Mouse (Mus musculus) limb, embryonic 10.5 days (tissue): ENCODE data around the gene Urod. TPM values are rescaled to one million over a fixed set of nuclear protein-coding genes. Genes with fewer than 3 reads are reported as not detected.

Source experiments
- DNase-seq: peaks from one replicate; pipeline ENCODE4 v3.0.0-alpha.2; 2017; ENCODE audit warnings: low spot score
- H3K27ac ChIP-seq: fragments of 300-500 bp; sonication (generic); 2 replicates; pipeline ENCODE4 v1.5.1; 2016; ENCODE audit warnings: mild to moderate bottlenecking
- H3K27me3 ChIP-seq: fragments of 300-500 bp; sonication (generic); 2 replicates; pipeline ENCODE4 v1.6.1; 2016; ENCODE audit warnings: low read depth, mild to moderate bottlenecking; ENCODE audit not compliant: poor library complexity, severe bottlenecking
- H3K36me3 ChIP-seq: fragments of 300-500 bp; sonication (generic); 2 replicates; pipeline ENCODE4 v1.6.1; 2016; ENCODE audit warnings: mild to moderate bottlenecking, moderate library complexity
- H3K4me1 ChIP-seq: fragments of 300-500 bp; sonication (generic); 2 replicates; pipeline ENCODE4 v1.6.1; 2016
- H3K4me3 ChIP-seq: fragments of 300-500 bp; sonication (generic); 2 replicates; pipeline ENCODE4 v1.5.1; 2016; ENCODE audit warnings: mild to moderate bottlenecking, moderate library complexity
- H3K9me3 ChIP-seq: fragments of 300-500 bp; sonication (generic); replicated peaks from 2 replicates; pipeline ENCODE4 v1.6.1; 2016; ENCODE audit warnings: mild to moderate bottlenecking
- WGBS: fragments of 180-500 bp; shearing (Covaris S2); methylation state at CpG from one replicate; pipeline ENCODE4 v1.1.7; 2016; 5-methylcytosine and 5-hydroxymethylcytosine counted together
- polyA plus RNA-seq: library from polyadenylated mRNA; unstranded; fragments of >200 nt; fragmentation: Nextera tagmentation; extraction: Ambion mirVana; gene quantifications from 2 replicates; pipeline ENCODE4 v1.2.1, GENCODE M21; 2016

Urod gene
- 121 and 129 TPM in 2 replicates for polyA plus RNA-seq

DNA sequence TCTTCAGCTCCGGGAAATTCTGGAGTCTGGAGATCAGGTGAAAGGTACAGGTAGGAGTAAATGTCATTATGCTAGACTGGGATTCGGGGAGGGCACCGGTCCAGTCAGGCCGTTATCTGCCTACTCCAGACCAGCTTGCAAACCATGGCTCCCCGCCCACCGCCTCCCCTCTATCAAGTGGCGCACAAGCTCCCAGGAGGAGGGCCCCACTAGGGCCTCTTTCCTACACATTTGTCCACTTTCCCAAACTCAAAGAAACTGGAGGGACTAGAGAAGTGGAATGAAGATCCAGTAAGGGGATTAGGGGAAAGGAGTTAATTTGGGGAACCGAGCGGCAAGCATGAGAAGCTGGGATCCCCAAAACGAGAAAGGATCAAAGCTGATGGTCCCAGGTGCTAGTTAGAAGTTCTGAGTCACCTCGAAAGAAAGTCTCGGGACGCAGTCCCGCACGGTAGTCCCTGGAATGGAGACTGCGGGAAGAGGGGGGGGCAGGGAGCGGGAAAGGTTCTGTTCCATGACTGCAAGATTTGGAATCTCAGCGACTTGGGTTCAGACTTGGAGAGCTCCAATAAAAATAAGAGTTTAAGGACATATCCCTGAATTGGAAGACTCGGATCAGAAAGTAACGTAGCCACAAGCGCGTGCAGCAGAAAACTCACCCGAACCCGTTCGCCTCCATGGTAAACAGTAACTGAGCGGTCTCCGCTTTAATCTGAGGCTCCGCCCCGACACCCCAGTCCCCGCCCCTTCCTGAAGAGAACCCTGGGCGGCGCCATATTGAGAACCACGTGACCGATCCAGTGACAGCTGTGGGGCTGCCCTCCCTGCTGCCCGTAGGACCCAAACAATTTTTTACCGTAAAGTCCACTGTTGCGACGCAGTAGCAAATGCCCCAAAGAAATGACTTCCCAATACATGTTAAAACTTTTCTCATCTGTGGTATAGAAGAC, at the start of gene Urod:
Gene Urod, minus strand, starts transcription at position 742 of the 950 bp plus-strand sequence.
- WGBS = 2% methylated on average over 38 of the region's 38 CpGs
- Histone ChIP-seq H3K9me3 (no peaks in the 10 kb centered on the region), H3K4me3 (peak within 1 kb of the TSS; percentile 95)

DNA sequence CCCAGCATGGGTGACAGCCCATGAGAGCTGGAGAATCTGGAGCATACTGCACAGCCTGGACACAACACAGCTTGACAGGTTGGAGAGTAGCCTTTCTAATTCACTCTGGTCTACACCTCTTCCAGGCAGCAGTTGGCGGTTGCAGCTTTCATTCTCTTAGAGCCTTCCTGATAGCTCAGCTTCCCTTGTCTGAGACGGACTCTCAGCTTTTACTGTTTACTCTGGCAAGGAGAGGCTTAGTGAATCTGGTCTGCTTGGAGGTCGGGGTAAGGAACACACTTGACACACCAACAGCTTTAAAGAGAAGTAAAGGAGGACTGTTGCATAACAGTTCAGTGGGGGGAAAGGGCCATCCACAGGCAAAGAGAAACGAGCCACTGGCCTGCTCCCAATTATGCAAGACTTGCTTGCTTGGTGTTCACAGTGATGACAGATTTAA, 47.1 kb upstream of the Urod start:
- no peak for DNase-seq
- peaks cover 19% of the 10 kb centered on the region for H3K36me3 ChIP-seq
- H3K27ac ChIP-seq = peak overlapping the region; percentile 72; the same call in 1 of the 2 replicates
- WGBS = 56% methylated on average over 4 of the region's 4 CpGs
- no peaks in the 10 kb centered on the region for H3K27me3 ChIP-seq
- H3K4me3 ChIP-seq = no peak overlapping the region
- no peaks in the 10 kb centered on the region for H3K9me3 ChIP-seq
- peaks cover 27% of the 10 kb centered on the region for H3K4me1 ChIP-seq

More for the DNA sequence above, at the start of gene Urod:
- DNase-seq = peak; percentile 94
- H3K36me3 ChIP-seq = peaks cover 35% of the 10 kb centered on the region
- H3K27me3 ChIP-seq = peaks cover 9% of the 10 kb centered on the region
- peak within 1 kb of the TSS; percentile 79 for H3K27ac ChIP-seq
- H3K4me1 ChIP-seq = peaks cover 31% of the 10 kb centered on the region

DNA sequence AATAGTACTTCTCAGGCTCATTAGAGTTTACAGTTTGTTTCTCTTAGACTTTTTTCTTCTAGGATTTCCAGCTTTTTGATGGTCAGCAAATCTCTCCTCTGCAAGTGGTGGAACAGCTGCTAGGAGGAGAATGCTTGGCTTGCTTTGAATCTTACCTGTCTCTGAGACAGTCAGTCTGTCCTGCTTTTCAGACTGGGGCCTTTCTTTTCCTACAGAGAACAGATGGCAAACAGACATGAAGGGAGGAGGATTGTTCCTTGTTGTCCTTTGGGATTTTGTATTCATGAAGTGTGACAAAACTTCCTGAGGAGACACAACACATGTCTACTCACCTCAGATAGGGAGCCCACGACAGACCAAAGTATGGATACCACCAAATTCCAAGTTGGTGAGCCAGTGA, 46.6 kb upstream of the Urod start:
- Histone ChIP-seq H3K27me3 (no peaks in the 10 kb centered on the region), H3K4me3 (no peak overlapping the region), H3K36me3 (peaks cover 18% of the 10 kb centered on the region), H3K9me3 (no peaks in the 10 kb centered on the region), H3K4me1 (peaks cover 27% of the 10 kb centered on the region), H3K27ac (peak overlapping the region; percentile 72; the same call in 1 of the 2 replicates)
- DNase-seq = no peak
- 60% methylated on average over 1 of the region's 1 CpGs for WGBS

DNA sequence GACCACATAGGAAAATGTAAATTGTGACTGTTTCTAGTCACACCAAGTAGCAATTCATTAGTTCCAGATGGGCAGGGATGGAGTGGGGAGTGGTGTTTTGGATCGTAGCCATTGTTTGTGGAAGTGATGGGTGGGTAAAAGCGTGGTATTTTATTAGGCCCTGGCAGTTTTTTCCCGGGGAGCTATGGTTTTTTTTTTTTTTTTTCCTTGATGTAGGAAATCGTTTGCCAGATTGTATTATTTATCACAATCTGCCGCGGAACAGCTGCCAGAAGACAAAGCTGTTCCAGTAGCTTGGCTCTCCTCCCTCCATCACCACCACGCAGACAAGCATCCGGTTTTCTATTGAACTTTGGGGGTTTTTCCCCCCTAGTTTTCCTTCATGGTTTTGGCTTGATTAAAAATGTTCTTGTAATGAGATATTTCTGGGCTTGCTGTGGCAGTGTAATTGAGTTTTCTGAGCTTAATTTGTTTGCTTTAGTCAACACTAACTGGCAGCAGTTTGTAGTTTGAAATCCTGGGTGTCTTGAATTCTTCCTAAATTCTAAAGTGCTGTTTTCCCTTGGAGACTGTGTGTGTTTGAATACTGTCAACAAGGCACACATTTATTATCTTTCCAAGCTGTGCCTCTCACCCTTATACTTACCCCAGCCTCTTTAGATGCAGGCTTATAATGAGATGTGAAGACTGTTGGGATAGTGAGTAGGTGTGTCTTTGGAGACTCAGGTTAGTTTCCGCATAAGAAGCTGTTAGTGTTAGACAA, 45.9 kb upstream of the Urod start:
- Histone ChIP-seq H3K4me3 (no peak overlapping the region), H3K36me3 (peaks cover 18% of the 10 kb centered on the region), H3K4me1 (peaks cover 27% of the 10 kb centered on the region), H3K27ac (peak overlapping the region; percentile 72), H3K9me3 (no peaks in the 10 kb centered on the region), H3K27me3 (no peaks in the 10 kb centered on the region)
- DNase-seq = peak; percentile 39
- 42% methylated on average over 9 of the region's 9 CpGs for WGBS

DNA sequence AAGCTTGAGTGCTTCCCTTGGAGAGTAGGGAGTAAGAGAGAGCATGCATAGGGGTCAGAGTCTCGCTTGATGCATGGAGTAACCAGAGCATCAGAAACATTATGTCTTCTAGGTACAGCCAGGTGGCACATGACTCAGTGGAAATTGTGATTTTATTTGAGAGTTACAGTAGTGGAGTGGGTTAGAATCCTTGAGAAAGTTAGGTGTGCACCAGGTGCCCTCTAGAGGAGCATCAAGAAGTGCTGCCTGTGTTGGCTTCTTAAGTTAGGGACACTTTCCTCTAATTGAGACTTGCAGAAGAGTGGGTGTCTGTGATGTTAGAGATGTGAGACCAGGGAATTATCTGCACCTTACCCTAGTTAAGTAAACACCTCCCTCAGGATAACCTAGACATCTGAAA, 36.9 kb upstream of the Urod start:
- Histone ChIP-seq H3K27me3 (no peaks in the 10 kb centered on the region), H3K36me3 (peaks cover 74% of the 10 kb centered on the region)

DNA sequence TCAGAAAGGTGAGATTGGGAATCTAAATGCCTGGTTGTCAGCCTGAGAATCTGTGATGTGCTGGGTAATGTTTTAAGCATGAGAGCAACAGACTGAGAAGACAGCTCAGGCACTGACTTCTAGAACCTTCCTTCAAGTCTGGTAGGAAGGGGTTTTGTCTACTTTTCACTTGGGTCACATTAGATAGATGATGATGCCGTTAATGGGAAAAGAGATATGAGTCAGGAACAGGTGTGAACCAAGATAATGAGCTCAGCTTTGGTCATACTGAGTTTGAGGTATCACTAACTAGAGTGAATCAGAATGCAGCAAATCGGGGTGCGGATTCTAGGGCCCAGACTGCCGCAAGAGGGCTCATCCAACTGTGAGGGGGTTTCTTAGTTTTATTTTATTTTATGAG, 29.3 kb upstream of the Urod start:
- WGBS = 98% methylated on average over 4 of the region's 4 CpGs
- DNase-seq = no peak
- Histone ChIP-seq H3K9me3 (no peaks in the 10 kb centered on the region), H3K4me1 (peaks cover 16% of the 10 kb centered on the region), H3K27ac (no peak overlapping the region), H3K4me3 (no peak overlapping the region), H3K36me3 (peaks cover 49% of the 10 kb centered on the region), H3K27me3 (no peaks in the 10 kb centered on the region)

More for the DNA sequence above, 36.9 kb upstream of the Urod start:
- no peak for DNase-seq
- H3K4me1 ChIP-seq = no peaks in the 10 kb centered on the region
- no peaks in the 10 kb centered on the region for H3K9me3 ChIP-seq
- 100% methylated on average over 1 of the region's 1 CpGs for WGBS
- no peak overlapping the region for H3K27ac ChIP-seq
- H3K4me3 ChIP-seq = no peak overlapping the region

DNA sequence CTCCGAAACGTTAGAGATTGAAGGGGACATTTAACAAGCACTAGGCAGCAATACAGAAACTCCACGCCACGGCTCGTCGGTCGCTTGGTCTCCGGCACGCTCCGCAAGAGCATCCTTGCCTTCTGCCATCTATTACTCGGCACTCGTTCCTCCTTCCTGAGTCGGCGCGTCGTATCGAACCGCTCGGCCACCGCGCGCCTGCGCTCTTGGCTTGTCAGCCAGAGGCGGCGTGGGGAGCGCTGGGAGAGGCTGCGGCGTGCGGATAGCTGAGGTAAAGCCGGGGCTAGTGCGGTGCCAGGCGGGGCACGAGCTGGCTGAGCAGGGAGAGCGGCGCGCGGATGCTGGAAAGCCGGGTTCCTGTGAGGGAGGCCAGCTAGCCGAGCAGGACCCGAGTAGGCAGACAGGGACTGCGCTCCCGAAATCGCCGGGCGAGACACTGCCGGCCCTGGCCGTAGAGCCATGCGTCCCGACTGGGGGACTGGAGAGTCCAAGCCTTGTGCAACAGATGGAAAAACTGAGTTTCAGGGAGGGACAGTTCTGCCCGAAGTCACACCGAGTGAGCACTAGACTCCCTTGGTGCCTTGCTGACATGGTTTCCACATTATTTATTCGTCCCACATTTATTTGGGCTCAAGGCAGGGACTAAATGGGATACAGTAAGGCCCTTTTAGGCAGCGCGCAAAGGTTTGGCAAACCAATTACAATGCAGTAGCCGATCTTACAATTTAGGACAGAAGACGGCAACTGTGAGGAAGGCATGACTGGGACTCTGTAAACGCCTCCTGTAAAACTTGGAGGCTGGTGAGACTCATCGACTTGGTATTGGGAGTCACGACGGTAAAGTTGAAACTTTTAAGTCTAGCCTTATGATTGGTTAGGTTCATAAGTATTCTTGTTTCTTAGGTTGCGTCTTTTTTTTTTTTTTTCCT, 25.3 kb upstream of the Urod start, which contains the start of gene Eif2b3:
Gene Eif2b3, plus strand, starts transcription at position 197 of the 929 bp plus-strand sequence.
- Histone ChIP-seq H3K9me3 (no peaks in the 10 kb centered on the region), H3K4me1 (peaks cover 16% of the 10 kb centered on the region), H3K27me3 (no peaks in the 10 kb centered on the region), H3K4me3 (peak within 1 kb of the TSS; percentile 80), H3K27ac (peak within 1 kb of the TSS; percentile 87), H3K36me3 (peaks cover 28% of the 10 kb centered on the region)
- peak; percentile 95 for DNase-seq
- WGBS = 1% methylated on average over 61 of the region's 61 CpGs

DNA sequence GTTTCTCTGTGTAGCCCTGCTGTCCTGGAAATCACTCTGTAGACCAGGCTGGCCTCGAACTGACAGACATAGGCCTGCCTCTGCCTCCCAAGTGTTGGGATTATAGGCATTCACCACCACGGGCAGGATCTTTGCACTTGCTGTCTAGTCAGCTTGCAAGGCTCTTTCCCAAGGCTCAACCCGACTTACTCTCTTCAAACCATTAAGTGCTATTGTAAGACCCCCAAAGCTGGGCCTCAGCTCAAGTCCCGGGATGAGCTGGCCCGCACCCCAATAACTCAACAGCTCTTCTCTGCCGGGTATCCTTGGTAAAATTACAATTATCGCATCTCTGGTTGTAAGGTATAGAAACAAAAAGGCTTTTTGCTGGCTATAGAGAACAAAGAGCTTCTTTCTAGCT, 24.1 kb upstream of the Urod start:
- no peak for DNase-seq
- H3K36me3 ChIP-seq = peaks cover 16% of the 10 kb centered on the region
- no peaks in the 10 kb centered on the region for H3K9me3 ChIP-seq
- no peaks in the 10 kb centered on the region for H3K27me3 ChIP-seq
- H3K4me3 ChIP-seq = no peak overlapping the region
- H3K27ac ChIP-seq = no peak overlapping the region
- peaks cover 16% of the 10 kb centered on the region for H3K4me1 ChIP-seq
- 91% methylated on average over 7 of the region's 7 CpGs for WGBS

DNA sequence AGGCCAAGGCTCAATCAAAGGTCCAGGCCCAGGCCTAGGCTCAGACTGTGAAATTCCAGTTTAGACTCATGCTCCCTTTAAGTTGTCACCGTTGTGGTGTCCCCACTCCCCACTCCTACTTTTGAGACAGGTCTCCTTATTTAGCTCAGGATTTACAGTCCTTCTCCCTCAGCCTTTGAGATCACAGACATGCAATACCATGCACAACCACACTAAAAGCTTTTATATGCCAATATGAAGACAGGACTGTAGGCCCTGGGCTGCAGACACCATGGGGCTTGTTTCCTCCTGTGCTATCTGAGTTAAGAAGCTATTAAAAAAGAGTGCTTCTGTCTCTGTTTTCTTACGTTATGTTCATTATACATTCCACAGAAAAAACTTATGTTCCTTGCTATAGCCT, 23.5 kb upstream of the Urod start:
- DNase-seq = no peak
- peaks cover 10% of the 10 kb centered on the region for H3K36me3 ChIP-seq
- H3K9me3 ChIP-seq = no peaks in the 10 kb centered on the region
- no peak overlapping the region for H3K4me3 ChIP-seq
- H3K4me1 ChIP-seq = peaks cover 16% of the 10 kb centered on the region
- 87% methylated on average over 2 of the region's 2 CpGs for WGBS
- H3K27me3 ChIP-seq = no peaks in the 10 kb centered on the region
- H3K27ac ChIP-seq = no peak overlapping the region

DNA sequence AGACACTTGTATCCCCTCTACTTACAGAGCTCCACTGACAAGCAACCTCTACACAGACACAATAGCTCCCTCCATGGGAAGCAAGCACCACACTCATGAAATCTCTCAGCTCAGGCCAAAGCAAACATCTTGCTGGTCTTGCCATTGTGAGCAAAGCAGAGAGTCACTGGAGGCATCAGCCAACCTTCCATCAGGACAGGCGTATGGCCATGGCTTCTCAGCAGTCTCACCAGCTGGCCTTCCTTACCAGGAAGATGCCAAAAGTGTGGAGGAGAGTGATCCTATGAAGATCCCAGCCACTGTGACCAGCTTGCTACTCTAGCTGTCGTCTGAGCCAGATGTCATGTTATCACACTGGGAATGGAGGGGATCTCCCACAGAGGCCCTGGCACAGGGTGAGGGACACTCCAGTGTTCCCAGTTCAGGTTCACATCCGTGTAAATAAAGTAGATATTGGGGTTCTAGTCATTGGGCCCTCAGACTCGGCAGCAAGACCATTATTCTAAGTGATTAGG, 20.7 kb upstream of the Urod start:
- Histone ChIP-seq H3K9me3 (no peaks in the 10 kb centered on the region), H3K4me3 (no peak overlapping the region), H3K27me3 (no peaks in the 10 kb centered on the region), H3K36me3 (no peaks in the 10 kb centered on the region), H3K27ac (no peak overlapping the region), H3K4me1 (peaks cover 9% of the 10 kb centered on the region)
- WGBS = 70% methylated on average over 4 of the region's 4 CpGs
- no peak for DNase-seq

DNA sequence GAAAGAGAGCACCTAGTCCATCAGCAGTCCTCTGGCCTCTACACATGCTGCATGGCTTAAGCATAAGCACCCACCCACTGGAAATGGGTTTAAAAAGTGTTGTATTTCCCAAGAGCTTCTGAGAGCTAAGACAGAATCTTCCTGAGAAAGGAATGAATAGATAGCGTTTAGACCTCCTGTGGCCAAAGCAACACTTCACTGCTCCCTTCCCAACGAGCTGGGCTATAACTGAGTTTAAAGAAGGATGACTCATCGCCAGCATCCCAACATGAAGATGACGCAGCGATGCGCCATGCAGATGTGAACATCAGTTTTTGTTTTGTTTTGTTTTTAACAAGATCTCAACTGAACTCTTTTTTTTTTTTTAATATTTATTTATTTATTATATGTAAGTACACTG, 19.4 kb upstream of the Urod start:
- 90% methylated on average over 6 of the region's 6 CpGs for WGBS
- Histone ChIP-seq H3K27ac (no peak overlapping the region), H3K4me1 (no peaks in the 10 kb centered on the region; the same call in 1 of the 2 replicates), H3K9me3 (no peaks in the 10 kb centered on the region), H3K27me3 (no peaks in the 10 kb centered on the region), H3K4me3 (no peak overlapping the region), H3K36me3 (no peaks in the 10 kb centered on the region)
- no peak for DNase-seq

DNA sequence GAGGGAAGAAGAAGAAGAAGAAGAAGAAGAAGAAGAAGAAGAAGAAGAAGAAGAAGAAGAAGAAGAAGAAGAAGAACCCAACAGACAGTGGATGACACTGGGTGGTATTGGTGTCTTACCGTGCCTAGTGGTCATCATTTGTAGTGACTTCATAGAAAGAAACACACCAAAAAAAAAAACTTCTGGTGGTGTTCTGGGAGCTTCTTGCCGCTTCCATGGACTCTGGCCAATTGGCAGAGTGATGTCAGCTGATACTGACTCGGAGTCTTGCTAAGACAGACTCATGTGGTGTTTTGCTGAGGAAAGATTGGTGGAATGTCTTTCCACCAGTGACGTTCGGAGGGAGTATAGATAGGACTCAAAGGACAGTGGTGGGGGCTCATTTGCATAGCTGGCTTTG, 16.0 kb upstream of the Urod start:
- Histone ChIP-seq H3K36me3 (no peaks in the 10 kb centered on the region), H3K27ac (no peak overlapping the region), H3K27me3 (no peaks in the 10 kb centered on the region), H3K4me1 (no peaks in the 10 kb centered on the region), H3K9me3 (no peaks in the 10 kb centered on the region), H3K4me3 (no peak overlapping the region)
- 80% methylated on average over 5 of the region's 5 CpGs for WGBS
- no peak for DNase-seq
